Mouse (Mus musculus) mouse embryonic stem cell (cell line): ENCODE data around the gene Chrm4.

Source experiments
- in situ Hi-C, 2 experiments: fragments of 300-500 bp; cut with MboI; formaldehyde crosslinking; loops; 1 replicate in 1 of 2; 3 replicates in 1 of 2; pipeline ENCODE4 v1.14.3; 2019 to 2020; ENCODE audit warnings: low sequenced_read_pairs in 2 of 2, low pct_unique_long_range_greater_than_20kb in 1 of 2, mixed read lengths in 1 of 2; ENCODE audit not compliant: unreplicated experiment in 1 of 2

Chrm4 gene

DNA sequence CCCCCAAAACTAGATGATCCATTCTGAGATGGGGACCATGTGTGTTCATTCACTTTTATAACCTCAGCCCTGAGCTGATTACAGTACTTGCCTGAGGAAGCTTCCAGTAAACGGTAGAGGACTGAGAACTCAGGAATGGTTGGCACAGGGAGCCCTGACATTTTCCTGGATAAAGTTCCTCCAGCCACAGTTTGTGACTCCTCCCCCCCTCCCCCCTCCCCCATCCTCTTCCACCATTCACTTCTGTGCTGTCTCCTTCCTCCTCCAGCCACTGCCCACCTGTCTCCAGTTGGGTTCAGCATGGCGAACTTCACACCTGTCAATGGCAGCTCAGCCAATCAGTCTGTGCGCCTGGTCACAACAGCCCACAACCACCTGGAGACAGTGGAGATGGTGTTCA is at the start of gene Chrm4:
Gene Chrm4 (plus strand): TSS at position 301 of the 400 bp plus-strand sequence.
- in situ Hi-C loops, result no loop called here

GRCm38 (mm10) chr2:91878387-91879180 is 48.5 kb upstream of the Chrm4 start:
- in situ Hi-C loops, result no loop called here

DNA sequence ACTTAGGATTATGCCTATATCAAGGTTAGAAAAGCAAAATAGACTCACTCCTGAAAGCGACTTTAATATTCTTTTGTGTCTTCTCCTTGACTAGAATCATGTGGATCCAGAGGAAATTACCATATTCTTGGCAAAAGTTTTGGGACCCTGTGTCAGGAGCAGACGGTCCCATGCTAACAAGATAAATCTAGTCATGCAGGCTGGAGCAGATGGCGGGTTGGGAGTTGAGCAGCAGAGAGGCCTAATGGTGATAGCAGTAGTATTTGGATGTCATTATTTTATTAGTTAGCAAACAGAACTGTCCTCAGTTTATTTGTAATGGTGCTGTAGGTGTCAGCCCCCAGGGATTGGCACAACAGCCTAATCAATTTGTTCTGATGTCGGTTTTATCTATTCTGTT is 43.1 kb upstream of the Chrm4 start:
- in situ Hi-C loops, result no loop called here

- in situ Hi-C loops, result no loop called here
These were observed 42.4 kb upstream of the Chrm4 start for GRCm38 (mm10) chr2:91884616-91885015.

- in situ Hi-C loops, result no loop called here
These were observed 32.3 kb upstream of the Chrm4 start for GRCm38 (mm10) chr2:91894716-91895115.

- in situ Hi-C loops, result no loop called here
These were observed 31.6 kb upstream of the Chrm4 start for GRCm38 (mm10) chr2:91895401-91895800.

GRCm38 (mm10) chr2:91897968-91898367 is 29.1 kb upstream of the Chrm4 start:
- in situ Hi-C loops, result no loop called here

GRCm38 (mm10) chr2:91899141-91899540 is 27.9 kb upstream of the Chrm4 start:
- in situ Hi-C loops, result no loop called here

DNA sequence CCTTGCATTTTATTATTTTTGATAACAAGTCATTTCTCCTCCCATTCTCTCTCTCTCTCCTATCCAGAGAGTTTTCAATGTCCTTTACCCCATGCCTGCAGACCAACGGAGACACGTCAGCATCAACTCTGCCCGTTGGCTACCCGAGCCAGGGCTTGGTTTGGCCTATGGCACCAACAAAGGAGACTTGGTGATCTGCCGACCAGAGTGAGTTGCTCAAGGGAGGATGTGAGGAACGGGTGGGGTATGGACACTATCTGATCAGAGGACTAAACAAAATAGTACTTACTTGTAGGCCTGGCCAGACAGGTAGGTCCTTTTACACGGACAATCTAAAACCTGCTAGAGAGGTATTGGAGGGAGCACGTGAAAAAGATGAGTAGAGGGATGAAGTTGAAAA is 26.6 kb upstream of the Chrm4 start:
- in situ Hi-C loops, result no loop called here

DNA sequence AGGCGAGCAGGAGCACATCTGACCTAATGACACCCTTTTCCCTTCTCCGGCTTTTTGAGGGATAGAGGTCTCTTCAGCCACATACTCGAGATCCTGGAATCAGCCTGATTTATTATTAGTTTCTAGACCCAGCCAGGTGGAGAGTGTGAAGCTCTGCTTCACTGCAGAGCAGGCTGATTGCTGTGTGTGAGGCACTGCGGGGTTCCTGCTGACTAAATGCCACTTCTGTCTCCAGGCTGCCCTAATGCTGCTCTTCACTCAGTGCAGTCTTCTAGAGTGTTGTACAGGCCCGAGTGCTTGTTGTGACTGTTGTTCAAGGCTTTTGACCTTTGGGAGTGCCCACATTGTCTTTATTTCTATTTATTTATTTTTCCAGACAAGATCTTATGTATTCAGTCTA is 24.7 kb upstream of the Chrm4 start:
- in situ Hi-C loops, result no loop called here

GRCm38 (mm10) chr2:91903171-91903925 is 23.7 kb upstream of the Chrm4 start:
- in situ Hi-C loops, result no loop called here

- in situ Hi-C loops, result no loop called here
These were observed 22.3 kb upstream of the Chrm4 start for GRCm38 (mm10) chr2:91904618-91905307.

DNA sequence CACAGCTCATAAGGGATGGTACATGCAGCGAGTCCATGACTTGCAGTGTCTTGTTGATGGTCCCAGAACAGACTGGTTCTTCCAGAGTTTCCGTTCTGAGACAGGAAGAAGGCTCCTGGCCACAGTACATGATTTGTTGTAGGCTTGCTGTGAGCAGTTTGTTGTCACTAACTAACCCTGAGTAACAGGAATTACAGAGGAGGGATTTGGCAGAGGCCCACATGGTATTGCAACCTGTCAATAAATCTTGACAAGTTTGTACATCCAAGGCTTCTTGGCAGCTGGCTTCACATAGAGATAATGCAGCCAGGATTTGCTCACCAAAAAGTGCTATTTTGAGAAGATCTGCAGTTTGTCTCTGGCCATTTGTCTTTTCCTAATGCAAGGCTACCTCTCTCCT is 20.9 kb upstream of the Chrm4 start:
- in situ Hi-C loops, result no loop called here

- in situ Hi-C loops, result no loop called here
These were observed 14.4 kb upstream of the Chrm4 start for GRCm38 (mm10) chr2:91912616-91913015.

GRCm38 (mm10) chr2:91913328-91914110 is 13.5 kb upstream of the Chrm4 start:
- in situ Hi-C loops, result no loop called here

DNA sequence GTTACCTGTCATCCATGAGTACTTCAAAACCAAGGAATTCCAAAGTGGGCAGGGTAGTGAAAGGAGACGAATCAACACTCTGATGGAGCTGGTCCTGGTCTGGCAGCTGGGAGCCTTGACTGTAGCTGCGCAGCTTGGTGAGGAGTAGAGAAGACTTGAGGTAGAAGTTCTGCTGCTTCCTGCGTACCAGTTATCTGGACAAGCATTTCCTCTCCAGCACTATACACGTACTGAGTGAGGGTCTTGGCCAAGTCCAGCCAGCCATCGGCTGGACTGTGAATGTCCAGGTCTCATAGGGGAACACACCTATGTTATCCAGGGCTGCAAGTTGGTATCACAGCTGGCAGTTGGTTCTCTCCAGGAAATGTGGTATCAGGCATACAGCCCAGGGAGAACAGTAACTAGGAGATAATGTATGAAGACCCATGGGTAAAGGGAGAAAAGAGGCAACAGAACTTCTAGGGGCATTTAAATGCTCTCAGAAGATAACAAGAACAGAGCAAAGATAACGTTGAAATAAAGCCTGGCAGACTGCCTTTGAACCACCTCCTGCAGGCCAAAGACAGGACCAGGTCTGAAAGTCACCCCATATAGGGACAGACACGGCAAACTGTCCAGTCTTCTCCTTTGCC is 10.6 kb upstream of the Chrm4 start:
- in situ Hi-C loops, result no loop called here

- in situ Hi-C loops, result no loop called here
These were observed 10.0 kb upstream of the Chrm4 start for GRCm38 (mm10) chr2:91917096-91917495.

- in situ Hi-C loops, result no loop called here
These were observed 6.9 kb upstream of the Chrm4 start for GRCm38 (mm10) chr2:91920130-91920529.
